Mouse (Mus musculus) CH12.LX (cell line): ENCODE data around the gene Fchsd2.

Experiments used
- CTCF ChIP-seq, 2 experiments: IDR thresholded peaks in 1 of 2; conservative IDR thresholded peaks in 1 of 2; 2 replicates each; pipeline ENCODE4 v1.5.1; 2011 to 2012; ENCODE audit warnings: low read depth in 2 of 2, low read length in 2 of 2, improper control_type of control experiment in 1 of 2, inconsistent platforms in 1 of 2, mild to moderate bottlenecking in 1 of 2, moderate library complexity in 1 of 2
- E2F4 ChIP-seq: IDR thresholded peaks from 2 replicates; pipeline ENCODE4 v1.6.1; 2011; ENCODE audit warnings: low read depth, low read length, improper control_type of control experiment; ENCODE audit not compliant: insufficient replicate concordance
- GABPA ChIP-seq: IDR thresholded peaks from 2 replicates; pipeline ENCODE4 v1.6.1; 2012; ENCODE audit warnings: low read depth, low read length, improper control_type of control experiment, inconsistent platforms; ENCODE audit not compliant: insufficient replicate concordance
- KAT2A ChIP-seq: IDR thresholded peaks from 2 replicates; pipeline ENCODE4 v1.6.1; 2012; ENCODE audit warnings: low read length, improper control_type of control experiment, inconsistent platforms; ENCODE audit not compliant: insufficient replicate concordance
- TCF12 ChIP-seq: IDR thresholded peaks from 2 replicates; pipeline ENCODE4 v1.6.1; 2014; ENCODE audit warnings: low read depth, mild to moderate bottlenecking, inconsistent platforms, low read length, improper control_type of control experiment
- USF1 ChIP-seq: IDR thresholded peaks from 2 replicates; pipeline ENCODE4 v1.6.1; 2014; ENCODE audit warnings: low read depth, mild to moderate bottlenecking, inconsistent platforms, low read length, improper control_type of control experiment

- TF ChIP-seq TCF12 (no peak), CTCF (conservative IDR thresholded peaks at IDR 0.05 in 1 of 2, IDR thresholded peaks at IDR 0.05 in 1 of 2; ENCODE audit: low read depth in 2 of 2, low read length in 2 of 2) (no peak), KAT2A (no peak), E2F4 (no peak), USF1 (no peak), GABPA (no peak)
Measured at GRCm38 (mm10) chr7:101070406-101070805, 22.3 kb upstream of the Fchsd2 start.
